Mouse (Mus musculus) urinary bladder, postnatal 36 days (tissue): Measurements from ENCODE around the gene Gm11569.
"Not testable (repeated sequence)": the region's sequence is repeated elsewhere in the genome, so short reads cannot be mapped to it uniquely, and the experiment has no call there.

Experiments
- DNase-seq, 2 experiments: peaks; one replicate each; pipeline ENCODE4 v3.0.0; 2022; ENCODE audit warnings: low spot score in 2 of 2, mixed read lengths in 1 of 2

The Gm11569 gene

DNA sequence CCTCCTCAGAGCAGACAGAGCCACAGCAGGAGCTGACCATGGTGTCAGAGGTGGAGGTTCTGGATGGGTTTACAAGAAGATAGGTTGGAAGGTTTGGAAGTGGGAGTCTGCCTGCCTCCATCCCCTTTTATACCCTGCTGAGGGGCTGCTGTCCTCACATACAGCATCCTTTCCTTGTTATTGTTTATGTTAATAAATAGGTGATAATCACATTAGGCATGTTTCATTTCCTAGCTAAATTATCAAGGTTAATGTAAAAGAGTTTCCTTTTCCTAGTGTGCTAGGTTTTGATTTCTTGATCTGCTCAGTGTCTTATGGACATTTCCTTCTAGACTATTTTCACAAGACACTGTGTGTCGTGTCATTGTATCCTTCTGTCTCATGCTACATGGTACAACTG is at the start of gene Gm11569:
Gene Gm11569, minus strand, starts transcription at position 101 of the 400 bp plus-strand sequence.
- DNase-seq = not testable (repeated sequence)

GRCm38 (mm10) chr11:99846746-99847145 is 48.0 kb upstream of the Gm11569 start:
- DNase-seq = no peak

- DNase-seq = no peak
Measured at GRCm38 (mm10) chr11:99842185-99842584, 43.5 kb upstream of the Gm11569 start.

GRCm38 (mm10) chr11:99837966-99838365 is 39.2 kb upstream of the Gm11569 start, which contains the start of gene 2300003K06Rik:
2300003K06Rik (minus strand) TSS chr11:99838066.
- no peak for DNase-seq

- not testable (repeated sequence) for DNase-seq
Measured at GRCm38 (mm10) chr11:99815566-99815965, 16.8 kb upstream of the Gm11569 start, which contains the start of gene Gm11564. Gm11564 (minus strand) TSS chr11:99815666.

- DNase-seq = not testable (repeated sequence)
Measured at GRCm38 (mm10) chr11:99809792-99810191, 11.1 kb upstream of the Gm11569 start, which contains the start of gene Krtap4-13. Krtap4-13 (minus strand) TSS chr11:99809892.

DNA sequence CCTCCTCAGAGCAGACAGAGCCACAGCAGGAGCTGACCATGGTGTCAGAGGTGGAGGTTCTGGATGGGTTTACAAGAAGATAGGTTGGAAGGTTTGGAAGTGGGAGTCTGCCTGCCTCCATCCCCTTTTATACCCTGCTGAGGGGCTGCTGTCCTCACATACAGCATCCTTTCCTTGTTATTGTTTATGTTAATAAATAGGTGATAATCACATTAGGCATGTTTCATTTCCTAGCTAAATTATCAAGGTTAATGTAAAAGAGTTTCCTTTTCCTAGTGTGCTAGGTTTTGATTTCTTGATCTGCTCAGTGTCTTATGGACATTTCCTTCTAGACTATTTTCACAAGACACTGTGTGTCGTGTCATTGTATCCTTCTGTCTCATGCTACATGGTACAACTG is 5.6 kb upstream of the Gm11569 start, which contains the start of gene Gm11554:
Gene Gm11554, minus strand, starts transcription at position 101 of the 400 bp plus-strand sequence.
- not testable (repeated sequence) for DNase-seq

GRCm38 (mm10) chr11:99793367-99793766 is 5.4 kb downstream of the Gm11569 start, which contains the start of gene Gm11596:
Gm11596 (minus strand) TSS chr11:99793467.
- no peak for DNase-seq

DNA sequence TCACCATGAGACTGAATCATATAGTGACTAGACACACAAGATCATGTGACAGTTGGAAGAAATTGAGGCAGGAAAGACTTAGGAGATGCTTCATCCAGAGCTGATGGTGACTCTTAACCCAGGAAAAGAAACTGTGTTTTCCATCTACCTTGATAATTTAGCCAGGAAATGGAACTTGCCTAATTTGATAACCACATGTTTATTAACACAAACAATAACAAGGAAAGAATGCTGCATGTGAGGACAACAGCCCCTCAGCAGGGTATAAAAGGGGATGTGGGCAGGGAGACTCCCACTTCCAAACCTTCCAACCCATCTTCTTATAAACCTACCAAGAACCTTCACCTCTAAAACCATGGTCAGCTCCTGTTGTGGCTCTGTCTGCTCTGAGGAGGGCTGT is 13.8 kb downstream of the Gm11569 start, which contains the start of gene Krtap4-9:
Gene Krtap4-9, plus strand, starts transcription at position 301 of the 400 bp plus-strand sequence.
- not testable (repeated sequence) for DNase-seq

GRCm38 (mm10) chr11:99780604-99781003 is 18.1 kb downstream of the Gm11569 start, which contains the start of gene Krtap4-8:
Krtap4-8 (minus strand) TSS chr11:99780704.
- DNase-seq = no peak

- no peak for DNase-seq
Measured at GRCm38 (mm10) chr11:99778401-99778800, 20.3 kb downstream of the Gm11569 start.

DNA sequence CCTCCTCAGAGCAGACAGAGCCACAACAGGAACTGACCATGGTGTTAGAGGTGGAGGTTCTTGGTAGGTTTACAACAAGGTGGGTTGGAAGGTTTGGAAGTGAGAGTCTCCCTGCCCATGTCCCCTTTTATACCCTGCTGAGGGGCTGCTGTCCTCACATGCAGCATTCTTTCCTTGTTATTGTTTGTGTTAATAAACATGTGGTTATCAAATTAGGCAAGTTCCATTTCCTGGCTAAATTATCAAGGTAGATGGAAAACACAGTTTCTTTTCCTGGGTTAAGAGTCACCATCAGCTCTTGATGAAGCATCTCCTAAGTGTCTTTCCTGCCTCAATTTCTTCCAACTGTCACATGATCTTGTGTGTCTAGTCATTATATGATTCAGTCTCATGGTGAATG is 25.9 kb downstream of the Gm11569 start, which contains the start of gene Gm11595:
Gene Gm11595, minus strand, starts transcription at position 101 of the 400 bp plus-strand sequence.
- DNase-seq = not testable (repeated sequence)

DNA sequence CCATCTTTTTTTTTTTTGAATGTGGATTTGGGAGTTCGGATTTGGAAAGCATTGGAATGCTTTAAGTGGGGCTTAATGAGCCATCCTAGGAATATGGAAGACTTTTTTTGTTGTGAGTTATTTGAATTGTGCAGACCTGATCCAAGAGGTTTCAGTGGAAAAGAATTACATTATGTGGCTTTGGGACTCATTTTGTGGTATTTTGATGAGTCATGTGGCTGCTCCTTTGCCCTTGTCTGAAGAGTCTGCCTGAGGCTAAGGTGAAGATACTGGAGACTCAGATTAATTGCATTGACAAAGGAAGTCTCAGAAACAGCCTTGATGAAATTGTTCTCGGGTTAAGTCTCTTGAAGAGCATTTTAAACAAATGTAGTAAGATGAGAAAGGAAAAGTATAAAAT is 30.3 kb downstream of the Gm11569 start:
- DNase-seq = no peak

DNA sequence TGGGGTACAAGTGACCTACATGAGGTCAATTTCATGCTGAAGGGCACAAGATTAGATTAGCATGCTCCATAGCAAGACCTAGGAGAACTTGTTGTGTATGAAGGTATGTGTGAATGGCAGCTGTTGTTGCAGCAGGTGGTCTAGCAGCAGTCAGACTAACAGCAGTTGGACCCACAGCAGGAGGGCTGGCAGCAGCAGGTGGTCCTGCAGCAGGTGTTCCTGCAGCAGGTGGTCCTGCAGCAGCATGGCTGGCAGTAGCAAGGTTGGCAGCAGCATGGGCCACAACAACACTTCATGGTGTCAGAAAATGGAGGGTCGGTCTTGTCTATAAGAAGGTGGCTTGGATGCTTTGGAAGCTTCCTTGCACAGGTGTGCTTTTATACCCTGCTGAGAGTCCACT is 39.9 kb downstream of the Gm11569 start:
- DNase-seq = no peak
